Mouse (Mus musculus): Measurements from ENCODE around the gene Ptov1. TPM values are rescaled to one million over a fixed set of nuclear protein-coding genes. Genes with fewer than 3 reads are reported as not detected.

Gene Ptov1
- polyA plus RNA-seq, 1 experiment from 2014 or later = 43.5 TPM

- WGBS (ENCODE audit: insufficient replicate concordance) = 2% methylated on average over 33 of the region's 33 CpGs
- Histone ChIP-seq H3K4me1 (ENCODE audit: insufficient read depth) (peaks cover 42% of the 10 kb centered on the region), H3K9ac (replicated peaks) (peak overlapping the region; percentile 81), H3K4me2 (ENCODE audit: low read depth, low read length) (peak overlapping the region; percentile 75), H3K27ac (ENCODE audit: low read depth) (peak overlapping the region; percentile 99), H3K4me3 (ENCODE audit: low read depth, low read length) (peak overlapping the region; percentile 80), H3K9me3 (ENCODE audit: low read length) (no peaks in the 10 kb centered on the region), H3K36me3 (replicated peaks; ENCODE audit: insufficient read depth, low read length) (peaks cover 18% of the 10 kb centered on the region), H3K27me3 (ENCODE audit: insufficient read depth, low read length) (no peaks in the 10 kb centered on the region)
- DNase-seq (peak; percentile 86), ATAC-seq (peak; percentile 17)
- no peak for TF ChIP-seq EP300 (IDR thresholded peaks at IDR 0.05; ENCODE audit: low read depth)
- TF ChIP-seq CTCF (IDR thresholded peaks at IDR 0.05; ENCODE audit: low read depth) = no peak
Observed at GRCm38 (mm10) chr7:44850146-44850545, 19.4 kb downstream of the Ptov1 start.

- Histone ChIP-seq H3K27me3 (ENCODE audit: insufficient read depth, low read length) (no peaks in the 10 kb centered on the region), H3K4me2 (ENCODE audit: low read depth, low read length) (peak overlapping the region; percentile 75), H3K9ac (replicated peaks) (peak overlapping the region; percentile 81), H3K4me3 (ENCODE audit: low read depth, low read length) (peak overlapping the region; percentile 80), H3K4me1 (ENCODE audit: insufficient read depth) (peaks cover 39% of the 10 kb centered on the region), H3K9me3 (ENCODE audit: low read length) (no peaks in the 10 kb centered on the region), H3K36me3 (replicated peaks; ENCODE audit: insufficient read depth, low read length) (peaks cover 22% of the 10 kb centered on the region), H3K27ac (ENCODE audit: low read depth) (peak overlapping the region; percentile 99)
- WGBS (ENCODE audit: insufficient replicate concordance) = under 1% methylated on average over 41 of the region's 41 CpGs
- TF ChIP-seq CTCF (IDR thresholded peaks at IDR 0.05; ENCODE audit: low read depth) = no peak
- no peak for TF ChIP-seq EP300 (IDR thresholded peaks at IDR 0.05; ENCODE audit: low read depth)
- ATAC-seq (peak; percentile 57), DNase-seq (peak; percentile 92)
Observed at GRCm38 (mm10) chr7:44849416-44850111, 20.0 kb downstream of the Ptov1 start.

- peaks cover 35% of the 10 kb centered on the region for H3K4me1 ChIP-seq (ENCODE audit: insufficient read depth)
- H3K9ac ChIP-seq (replicated peaks) = peak within 1 kb of the TSS; percentile 81
- peak within 1 kb of the TSS; percentile 75 for H3K4me2 ChIP-seq (ENCODE audit: low read depth, low read length)
- no peaks in the 10 kb centered on the region for H3K9me3 ChIP-seq (ENCODE audit: low read length)
- H3K27ac ChIP-seq (ENCODE audit: low read depth) = peak within 1 kb of the TSS; percentile 99
- TF ChIP-seq EP300 (IDR thresholded peaks at IDR 0.05; ENCODE audit: low read depth) (peak; percentile 44), CTCF (IDR thresholded peaks at IDR 0.05; ENCODE audit: low read depth) (0 out of 2 replicates have a peak, but pooled peaks have one; percentile 7)
- H3K36me3 ChIP-seq (replicated peaks; ENCODE audit: insufficient read depth, low read length) = peaks cover 30% of the 10 kb centered on the region
- no peaks in the 10 kb centered on the region for H3K27me3 ChIP-seq (ENCODE audit: insufficient read depth, low read length)
- under 1% methylated on average over 54 of the region's 54 CpGs for WGBS (ENCODE audit: insufficient replicate concordance)
- H3K4me3 ChIP-seq (ENCODE audit: low read depth, low read length) = peak within 1 kb of the TSS; percentile 80
- DNase-seq = peak; percentile 97
- ATAC-seq = peak; percentile 85
Observed at GRCm38 (mm10) chr7:44848561-44849415, 20.8 kb downstream of the Ptov1 start, which contains the start of the genes Akt1s1 and Tbc1d17. Akt1s1 (plus strand) TSS chr7:44848991. Tbc1d17 (minus strand) TSS chr7:44849079.

- DNase-seq = no peak
- 84% methylated on average over 5 of the region's 5 CpGs for WGBS (ENCODE audit: insufficient replicate concordance)
Observed at GRCm38 (mm10) chr7:44847772-44848171, 21.8 kb downstream of the Ptov1 start.

GRCm38 (mm10) chr7:44846804-44847203 is 22.8 kb downstream of the Ptov1 start:
- 94% methylated on average over 7 of the region's 7 CpGs for WGBS (ENCODE audit: insufficient replicate concordance)
- Histone ChIP-seq H3K36me3 (replicated peaks; ENCODE audit: insufficient read depth, low read length) (peaks cover 46% of the 10 kb centered on the region), H3K4me3 (ENCODE audit: low read depth, low read length) (no peak overlapping the region), H3K9ac (replicated peaks) (no peak overlapping the region), H3K4me1 (ENCODE audit: insufficient read depth) (peaks cover 23% of the 10 kb centered on the region), H3K27ac (ENCODE audit: low read depth) (no peak overlapping the region), H3K9me3 (ENCODE audit: low read length) (no peaks in the 10 kb centered on the region), H3K27me3 (ENCODE audit: insufficient read depth, low read length) (no peaks in the 10 kb centered on the region), H3K4me2 (ENCODE audit: low read depth, low read length) (no peak overlapping the region)
- DNase-seq (no peak), ATAC-seq (no peak)
- TF ChIP-seq EP300 (IDR thresholded peaks at IDR 0.05; ENCODE audit: low read depth) (no peak), CTCF (IDR thresholded peaks at IDR 0.05; ENCODE audit: low read depth) (no peak)

More at GRCm38 (mm10) chr7:44847772-44848171, 21.8 kb downstream of the Ptov1 start:
- Histone ChIP-seq H3K4me2 (ENCODE audit: low read depth, low read length) (peak overlapping the region; percentile 75), H3K27me3 (ENCODE audit: insufficient read depth, low read length) (no peaks in the 10 kb centered on the region), H3K36me3 (replicated peaks; ENCODE audit: insufficient read depth, low read length) (peaks cover 39% of the 10 kb centered on the region), H3K4me3 (ENCODE audit: low read depth, low read length) (peak overlapping the region; percentile 80), H3K9me3 (ENCODE audit: low read length) (no peaks in the 10 kb centered on the region), H3K9ac (replicated peaks) (peak overlapping the region; percentile 69), H3K4me1 (ENCODE audit: insufficient read depth) (peaks cover 26% of the 10 kb centered on the region), H3K27ac (ENCODE audit: low read depth) (peak overlapping the region; percentile 99; the same call in 1 of the 2 replicates)
- no peak for TF ChIP-seq EP300 (IDR thresholded peaks at IDR 0.05; ENCODE audit: low read depth)
- TF ChIP-seq CTCF (IDR thresholded peaks at IDR 0.05; ENCODE audit: low read depth) = no peak
- ATAC-seq = no peak

GRCm38 (mm10) chr7:44845006-44845405 is 24.6 kb downstream of the Ptov1 start:
- 89% methylated on average over 10 of the region's 10 CpGs for WGBS (ENCODE audit: insufficient replicate concordance)
- no peak for DNase-seq
- Histone ChIP-seq H3K9me3 (ENCODE audit: low read length) (no peaks in the 10 kb centered on the region), H3K9ac (replicated peaks) (no peak overlapping the region), H3K27ac (ENCODE audit: low read depth) (no peak overlapping the region), H3K4me1 (ENCODE audit: insufficient read depth) (peaks cover 12% of the 10 kb centered on the region), H3K27me3 (ENCODE audit: insufficient read depth, low read length) (0 out of 2 replicates have a peak, but pooled peaks cover 2% of the 10 kb centered on the region), H3K4me3 (ENCODE audit: low read depth, low read length) (no peak overlapping the region), H3K36me3 (replicated peaks; ENCODE audit: insufficient read depth, low read length) (peaks cover 48% of the 10 kb centered on the region), H3K4me2 (ENCODE audit: low read depth, low read length) (no peak overlapping the region)
- no peak for ATAC-seq
- TF ChIP-seq CTCF (IDR thresholded peaks at IDR 0.05; ENCODE audit: low read depth) (no peak), EP300 (IDR thresholded peaks at IDR 0.05; ENCODE audit: low read depth) (no peak)
